ENCODE assay signal across 18 mouse cellular contexts in genomic region chr9:79586415-79587195, GRCm38 (mm10).
"Had no signal": no experiment of that assay in that cellular context is flagged by ENCODE, and none has a peak within 500 bp of the region (broad histone marks: within the 10 kb centered on the region; RNA-seq: fewer than 3 reads in every experiment).

No protein-coding gene starts in this region.

- H3K4me3 ChIP-seq: lung, embryonic 15.5 days; megakaryocyte, embryonic 14.5 days; midbrain, embryonic 13.5 days; midbrain, embryonic 15.5 days; neural tube, embryonic 12.5 days; stomach, embryonic 15.5 days had no signal

- ATAC-seq: liver, postnatal 0 days; lung, postnatal 0 days; midbrain, embryonic 13.5 days; midbrain, embryonic 15.5 days had no signal

- DNase-seq: liver, postnatal 0 days; lung, adult 2 months; lung, postnatal 14 days; lung, postnatal 36 days; right cerebral cortex, postnatal 14 days; thymus, adult 18-20 months; thymus, postnatal 25 days; thymus, postnatal 4 days had no signal

- H3K4me2 ChIP-seq: lung, embryonic 15.5 days; midbrain, embryonic 11.5 days; midbrain, embryonic 13.5 days; midbrain, embryonic 15.5 days; neural tube, embryonic 12.5 days; stomach, embryonic 15.5 days had no signal

- H3K4me1 ChIP-seq: lung, embryonic 15.5 days; megakaryocyte, embryonic 14.5 days; midbrain, embryonic 13.5 days; midbrain, embryonic 15.5 days; neural tube, embryonic 12.5 days; stomach, embryonic 15.5 days had no signal

- H3K9me3 ChIP-seq: lung, embryonic 15.5 days; megakaryocyte, embryonic 14.5 days; midbrain, embryonic 13.5 days; midbrain, embryonic 15.5 days; neural tube, embryonic 12.5 days; stomach, embryonic 15.5 days had no signal

- H3K27ac ChIP-seq: lung, embryonic 15.5 days; macrophage; midbrain, embryonic 13.5 days; midbrain, embryonic 15.5 days; neural tube, embryonic 12.5 days; stomach, embryonic 15.5 days; stomach, postnatal 0 days had no signal

- H3K36me3 ChIP-seq: lung, embryonic 15.5 days; midbrain, embryonic 13.5 days; midbrain, embryonic 15.5 days; neural tube, embryonic 12.5 days; stomach, embryonic 15.5 days had no signal

- H3K27me3 ChIP-seq: lung, embryonic 15.5 days; megakaryocyte, embryonic 14.5 days; midbrain, embryonic 13.5 days; midbrain, embryonic 15.5 days; neural tube, embryonic 12.5 days; stomach, embryonic 15.5 days had no signal

- H3K9ac ChIP-seq: liver, postnatal 0 days; lung, embryonic 15.5 days; midbrain, embryonic 13.5 days; midbrain, embryonic 15.5 days; neural tube, embryonic 12.5 days; stomach, embryonic 15.5 days had no signal
